Mouse (Mus musculus) stomach, adult 2 months (tissue): ENCODE data around the gene Olfr1380. TPM values are rescaled to one million over a fixed set of nuclear protein-coding genes. Genes with fewer than 3 reads are reported as not detected.

Source experiments
- polyA plus RNA-seq: library from polyadenylated mRNA; depleted of rRNA; stranded (reverse); fragments of >200 nt; gene quantifications from 2 replicates; pipeline ENCODE4 v1.2.3, GENCODE M21; 2012; rRNA removed

Gene Olfr1380
- polyA plus RNA-seq, result not detected in 2 replicates

GRCm38 (mm10) chr11:49556578-49556977 is at the start of gene Olfr1380:
Gene Olfr1380 (plus strand): TSS chr11:49556878.

GRCm38 (mm10) chr11:49519348-49519747 is 37.3 kb upstream of the Olfr1380 start, which contains the start of gene Olfr1383:
Gene Olfr1383 (plus strand): TSS chr11:49519648.

GRCm38 (mm10) chr11:49527947-49528346 is 28.7 kb upstream of the Olfr1380 start, which contains the start of gene Olfr1382:
Gene Olfr1382 (plus strand): TSS chr11:49528247.

GRCm38 (mm10) chr11:49543149-49543548 is 13.5 kb upstream of the Olfr1380 start, which contains the start of gene Olfr1381:
Gene Olfr1381 (plus strand): TSS chr11:49543449.

GRCm38 (mm10) chr11:49608938-49609867 is 52.5 kb downstream of the Olfr1380 start, which contains the start of gene Flt4:
Gene Flt4 (plus strand): TSS chr11:49609263.

Other genes with a start within 250 kb of the Olfr1380 start
- gene Olfr1391, start 234.1 kb upstream of the Olfr1380 start, polyA plus RNA-seq, result not detected in 2 replicates
- gene Olfr1390, start 221.7 kb upstream of the Olfr1380 start, polyA plus RNA-seq, result not detected in 2 replicates
- gene Olfr1389, start 133.8 kb upstream of the Olfr1380 start, polyA plus RNA-seq, result not detected in 2 replicates
- not detected in 2 replicates for gene Olfr1388, start 120.3 kb upstream of the Olfr1380 start, polyA plus RNA-seq
- not detected in 2 replicates for gene Olfr1387, start 101.5 kb upstream of the Olfr1380 start, polyA plus RNA-seq
- not detected in 2 replicates for gene Olfr1386, start 91.8 kb upstream of the Olfr1380 start, polyA plus RNA-seq
- not detected in 2 replicates for gene Olfr1385, start 67.8 kb upstream of the Olfr1380 start, polyA plus RNA-seq
- gene Olfr1384, start 50.2 kb upstream of the Olfr1380 start, polyA plus RNA-seq, result not detected in 2 replicates
- gene Olfr1383, start 37.2 kb upstream of the Olfr1380 start, polyA plus RNA-seq, result not detected in 2 replicates
- not detected in 2 replicates for gene Olfr1382, start 28.6 kb upstream of the Olfr1380 start, polyA plus RNA-seq
- gene Olfr1381, start 13.4 kb upstream of the Olfr1380 start, polyA plus RNA-seq, result not detected in 2 replicates
- gene Flt4, start 52.4 kb downstream of the Olfr1380 start, polyA plus RNA-seq, result 1.8 and 2.8 TPM in 2 replicates
- 1.5 and 2.4 TPM in 2 replicates for gene Scgb3a1, start 106.7 kb downstream of the Olfr1380 start, polyA plus RNA-seq
- gene Cnot6, start 155.8 kb downstream of the Olfr1380 start, polyA plus RNA-seq, result 1.2 and 2.1 TPM in 2 replicates
- gene Gfpt2, start 237.3 kb downstream of the Olfr1380 start, polyA plus RNA-seq, result 1.4 TPM in 2 replicates